Mouse (Mus musculus): ENCODE data around the gene Rin3. TPM values are rescaled to one million over a fixed set of nuclear protein-coding genes. Genes with fewer than 3 reads are reported as not detected.
A peak's percentile ranks its signal among the peaks of the same experiment; 100 is the strongest.

The Rin3 gene
- polyA plus RNA-seq, 1 experiment from 2014 or later: 7.1 TPM

DNA sequence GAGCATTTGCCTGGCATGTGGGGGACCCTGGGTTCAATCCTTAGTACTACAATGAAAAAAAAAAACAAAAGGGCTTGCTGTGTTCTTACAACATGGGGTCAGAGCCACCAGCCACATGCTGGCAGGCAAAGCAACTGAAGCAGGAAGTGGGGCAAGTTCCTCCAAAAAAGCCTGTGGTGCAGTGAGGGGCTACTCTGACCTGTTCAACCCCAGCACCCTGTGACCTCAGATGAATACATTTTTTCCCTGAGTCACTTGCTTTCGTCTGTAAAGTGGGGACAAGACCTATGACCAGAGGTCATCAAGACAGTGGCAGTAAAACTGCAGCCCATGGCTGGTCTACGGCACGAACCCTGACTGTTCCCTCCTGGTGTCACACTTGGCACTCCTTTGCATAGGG, 84.2 kb downstream of the Rin3 start:
- ATAC-seq (ENCODE audit: low FRiP score, low read depth): no peak
- WGBS: 78% methylated on average over 3 of the region's 3 CpGs

DNA sequence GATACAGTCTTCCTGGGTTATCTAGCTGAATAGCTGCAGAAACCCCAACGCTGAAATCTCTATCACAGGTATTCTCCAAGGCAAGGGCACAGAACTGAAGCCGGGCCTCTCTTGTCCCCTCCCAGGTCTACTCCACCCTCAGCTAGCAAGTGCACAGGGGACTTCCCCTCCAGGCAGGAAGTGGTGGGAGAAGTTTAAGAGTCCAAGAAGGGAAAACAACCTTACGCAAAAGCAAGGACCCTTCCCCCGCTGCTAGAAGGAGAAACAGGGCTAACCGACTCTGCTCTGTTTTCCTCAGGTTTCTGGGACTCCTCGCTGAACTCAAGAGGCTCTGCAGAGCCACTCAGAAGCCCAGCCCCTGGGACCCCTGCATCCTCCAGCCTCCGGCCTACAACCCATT, 85.2 kb downstream of the Rin3 start:
- H3K4me1 ChIP-seq: peaks cover 21% of the 10 kb centered on the region
- no peak overlapping the region for H3K4me3 ChIP-seq
- 74% methylated on average over 7 of the region's 7 CpGs for WGBS
- peaks cover 9% of the 10 kb centered on the region; the same call in 1 of the 2 replicates for H3K36me3 ChIP-seq
- H3K4me2 ChIP-seq (replicated peaks): no peak overlapping the region
- no peaks in the 10 kb centered on the region for H3K27me3 ChIP-seq
- no peaks in the 10 kb centered on the region for H3K9me3 ChIP-seq
- no peak for ATAC-seq (ENCODE audit: low FRiP score, low read depth)
- no peak overlapping the region for H3K27ac ChIP-seq
- H3K9ac ChIP-seq: no peak overlapping the region

More for the DNA sequence above, 84.2 kb downstream of the Rin3 start:
- Histone ChIP-seq H3K4me3 (no peak overlapping the region), H3K4me2 (replicated peaks) (no peak overlapping the region), H3K36me3 (peaks cover 9% of the 10 kb centered on the region), H3K27ac (no peak overlapping the region), H3K27me3 (no peaks in the 10 kb centered on the region), H3K9ac (no peak overlapping the region), H3K4me1 (peaks cover 21% of the 10 kb centered on the region), H3K9me3 (no peaks in the 10 kb centered on the region)

DNA sequence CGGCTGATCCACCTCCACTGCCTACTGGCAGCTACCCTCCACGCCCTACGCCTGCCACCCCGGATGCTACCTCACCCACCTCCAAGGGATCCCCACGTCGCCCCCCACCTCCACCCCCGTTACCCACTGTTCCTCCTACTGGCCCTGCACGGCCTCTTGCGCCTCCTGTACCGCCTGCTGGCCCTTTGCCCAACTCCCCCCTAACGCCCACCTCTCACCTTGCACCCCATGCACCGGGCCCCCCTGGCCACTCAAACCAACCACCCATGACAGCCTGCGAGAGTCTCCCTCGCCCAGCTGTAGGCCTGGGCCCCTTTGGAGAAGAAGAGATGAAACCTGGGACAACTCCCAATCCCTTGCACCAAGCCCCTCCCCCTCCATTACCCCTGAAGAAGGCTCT, 85.7 kb downstream of the Rin3 start:
- Histone ChIP-seq H3K4me2 (replicated peaks) (no peak overlapping the region), H3K9me3 (no peaks in the 10 kb centered on the region), H3K4me3 (no peak overlapping the region), H3K9ac (no peak overlapping the region), H3K27ac (no peak overlapping the region), H3K27me3 (no peaks in the 10 kb centered on the region), H3K4me1 (peaks cover 21% of the 10 kb centered on the region), H3K36me3 (peaks cover 9% of the 10 kb centered on the region; the same call in 1 of the 2 replicates)
- WGBS: 84% methylated on average over 14 of the region's 14 CpGs
- ATAC-seq (ENCODE audit: low FRiP score, low read depth): no peak

DNA sequence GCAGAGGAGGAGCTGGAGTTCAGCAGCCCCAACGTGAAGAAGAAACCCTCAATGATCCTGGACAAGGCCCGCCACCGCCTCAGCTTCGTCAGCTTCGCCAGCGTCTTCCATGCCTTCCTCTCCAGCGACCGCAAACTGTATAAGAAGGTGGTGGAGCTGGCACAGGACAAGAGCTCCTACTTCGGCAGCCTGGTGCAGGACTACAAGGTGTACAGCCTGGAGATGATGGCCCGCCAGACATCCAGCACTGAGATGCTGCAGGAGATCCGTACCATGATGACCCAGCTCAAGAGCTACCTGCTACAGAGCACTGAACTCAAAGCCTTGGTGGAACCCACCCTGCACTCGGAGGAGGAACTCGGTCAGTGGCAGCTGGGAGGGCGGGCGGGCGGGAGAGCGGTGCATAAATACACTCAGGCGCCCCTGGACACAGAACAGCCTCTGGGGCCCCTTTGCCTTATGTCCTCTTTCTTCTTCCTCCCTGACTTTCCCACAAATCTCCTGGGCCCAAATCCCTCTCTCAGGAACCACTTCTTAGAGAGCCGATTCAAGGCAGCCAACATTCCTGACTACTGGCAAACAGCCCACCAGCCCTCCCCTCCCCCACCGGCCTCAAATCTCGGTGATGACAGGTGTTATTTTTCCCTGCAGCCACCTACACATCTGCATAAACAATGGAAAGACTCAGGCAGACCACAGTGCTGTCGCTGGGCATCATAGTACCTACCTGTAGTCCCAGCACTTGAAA, 86.8 kb downstream of the Rin3 start:
- no peak for ATAC-seq (ENCODE audit: low FRiP score, low read depth)
- peaks cover 10% of the 10 kb centered on the region; the same call in 1 of the 2 replicates for H3K36me3 ChIP-seq
- H3K4me1 ChIP-seq: peaks cover 21% of the 10 kb centered on the region
- no peak overlapping the region for H3K4me2 ChIP-seq (replicated peaks)
- H3K27ac ChIP-seq: no peak overlapping the region
- no peaks in the 10 kb centered on the region for H3K27me3 ChIP-seq
- no peak overlapping the region for H3K9ac ChIP-seq
- no peaks in the 10 kb centered on the region for H3K9me3 ChIP-seq
- 74% methylated on average over 22 of the region's 22 CpGs for WGBS
- H3K4me3 ChIP-seq: no peak overlapping the region

DNA sequence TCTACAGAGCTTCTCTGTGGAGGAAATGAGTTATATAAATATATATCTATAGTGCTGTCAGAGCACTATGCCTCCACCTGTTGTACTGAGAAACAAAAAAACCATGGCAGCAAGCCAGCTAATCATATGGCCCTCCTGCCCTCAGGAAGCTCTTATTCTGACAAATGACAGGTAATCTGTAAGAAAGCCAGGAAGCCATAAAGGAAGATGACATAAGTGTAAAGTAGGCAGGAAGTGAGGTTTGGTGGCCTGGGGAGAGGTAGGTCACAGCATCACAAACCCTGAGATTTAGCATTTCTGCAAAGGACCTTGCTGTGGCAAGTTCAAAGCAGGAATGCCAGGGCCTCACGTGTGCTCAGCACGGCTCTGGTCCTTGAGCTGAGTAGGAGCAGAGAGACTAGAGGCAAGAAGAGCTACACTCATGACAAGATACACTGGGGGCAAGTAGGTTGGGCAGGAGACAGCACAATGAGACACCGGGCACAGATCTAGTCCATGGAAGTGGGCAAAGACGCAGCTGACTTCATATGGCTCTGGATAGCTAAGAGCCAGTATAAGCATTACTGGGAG, 88.2 kb downstream of the Rin3 start:
- no peak for ATAC-seq (ENCODE audit: low FRiP score, low read depth)

DNA sequence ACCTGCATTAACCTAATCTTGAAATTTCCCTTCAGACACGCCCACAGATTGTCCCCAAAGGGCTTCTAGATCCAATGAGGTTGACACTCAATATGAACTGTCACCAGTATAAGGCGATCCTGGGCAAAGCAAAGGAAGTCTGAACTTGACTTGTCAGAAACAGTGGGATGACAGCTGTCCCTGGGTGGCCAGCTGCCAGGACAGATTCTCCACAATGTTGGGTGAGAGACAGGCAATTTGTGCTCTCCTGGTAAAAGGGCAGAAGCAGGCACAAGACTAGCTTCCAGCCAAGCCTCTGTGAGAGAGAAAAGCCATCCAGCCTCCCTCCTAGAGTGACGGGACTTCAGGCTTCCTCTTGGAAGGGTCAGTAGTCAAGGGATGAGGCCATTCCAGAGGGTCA, 89.5 kb downstream of the Rin3 start:
- Histone ChIP-seq H3K36me3 (peaks cover 15% of the 10 kb centered on the region), H3K9ac (no peak overlapping the region), H3K4me1 (peaks cover 21% of the 10 kb centered on the region), H3K27me3 (no peaks in the 10 kb centered on the region), H3K4me2 (replicated peaks) (no peak overlapping the region), H3K4me3 (no peak overlapping the region), H3K27ac (no peak overlapping the region), H3K9me3 (no peaks in the 10 kb centered on the region)
- ATAC-seq (ENCODE audit: low FRiP score, low read depth): no peak
- 88% methylated on average over 3 of the region's 3 CpGs for WGBS

More for the DNA sequence above, 88.2 kb downstream of the Rin3 start:
- Histone ChIP-seq H3K27me3 (no peaks in the 10 kb centered on the region), H3K27ac (no peak overlapping the region), H3K4me2 (replicated peaks) (no peak overlapping the region), H3K9ac (no peak overlapping the region), H3K4me1 (peaks cover 21% of the 10 kb centered on the region), H3K4me3 (no peak overlapping the region), H3K36me3 (peaks cover 15% of the 10 kb centered on the region; the same call in 1 of the 2 replicates), H3K9me3 (no peaks in the 10 kb centered on the region)
- 87% methylated on average over 4 of the region's 4 CpGs for WGBS

DNA sequence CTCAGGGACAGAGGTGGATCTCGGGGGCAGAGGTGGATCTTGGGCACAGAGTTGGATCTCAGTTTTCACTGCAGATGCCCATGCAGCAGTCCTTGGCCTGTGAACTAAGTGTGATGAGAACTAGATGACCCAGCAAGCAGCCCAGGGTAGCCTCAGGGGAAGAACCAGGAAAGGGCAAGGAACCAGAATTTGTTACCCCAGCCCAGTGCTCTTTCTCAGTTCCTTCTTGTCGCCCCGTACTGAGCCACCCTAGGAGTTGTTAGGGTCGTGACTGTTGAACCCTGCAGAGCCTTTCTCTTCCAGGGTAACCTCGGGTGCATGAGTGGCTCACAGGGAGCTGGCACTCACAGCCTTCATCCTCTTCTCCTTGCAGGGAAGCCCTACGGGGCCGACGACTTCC, 99.3 kb downstream of the Rin3 start:
- ATAC-seq (ENCODE audit: low FRiP score, low read depth): no peak
- Histone ChIP-seq H3K4me3 (no peak overlapping the region), H3K4me2 (replicated peaks) (no peak overlapping the region), H3K27ac (no peak overlapping the region), H3K36me3 (peaks cover 16% of the 10 kb centered on the region; the same call in 1 of the 2 replicates), H3K9me3 (no peaks in the 10 kb centered on the region), H3K4me1 (no peaks in the 10 kb centered on the region), H3K27me3 (no peaks in the 10 kb centered on the region), H3K9ac (no peak overlapping the region)
- 79% methylated on average over 8 of the region's 8 CpGs for WGBS

DNA sequence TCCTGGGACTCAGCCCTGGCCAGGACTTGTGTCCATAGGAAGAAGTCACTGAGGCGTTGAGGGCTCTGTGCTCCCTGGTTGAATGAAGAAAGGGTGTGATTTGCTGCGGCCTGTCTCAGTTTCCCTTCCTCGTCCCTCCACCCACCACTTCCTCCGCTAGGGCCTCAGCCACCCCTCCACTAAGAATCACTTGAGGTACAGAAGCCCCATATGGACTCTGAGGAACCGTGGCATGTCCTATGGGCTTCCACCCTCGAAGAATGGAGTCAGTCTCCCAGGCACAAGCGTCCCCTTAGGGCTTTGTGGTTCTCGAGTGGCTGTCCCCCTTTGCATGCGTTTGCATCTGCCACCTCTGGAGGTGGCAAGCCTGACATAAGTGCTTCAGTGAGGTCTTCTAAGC, 100.4 kb downstream of the Rin3 start:
- ATAC-seq (ENCODE audit: low FRiP score, low read depth): no peak
- Histone ChIP-seq H3K9ac (no peak overlapping the region), H3K27ac (no peak overlapping the region), H3K4me1 (no peaks in the 10 kb centered on the region), H3K9me3 (no peaks in the 10 kb centered on the region), H3K4me2 (replicated peaks) (no peak overlapping the region), H3K27me3 (no peaks in the 10 kb centered on the region), H3K4me3 (no peak overlapping the region), H3K36me3 (peaks cover 16% of the 10 kb centered on the region; the same call in 1 of the 2 replicates)
- WGBS: 84% methylated on average over 9 of the region's 9 CpGs

DNA sequence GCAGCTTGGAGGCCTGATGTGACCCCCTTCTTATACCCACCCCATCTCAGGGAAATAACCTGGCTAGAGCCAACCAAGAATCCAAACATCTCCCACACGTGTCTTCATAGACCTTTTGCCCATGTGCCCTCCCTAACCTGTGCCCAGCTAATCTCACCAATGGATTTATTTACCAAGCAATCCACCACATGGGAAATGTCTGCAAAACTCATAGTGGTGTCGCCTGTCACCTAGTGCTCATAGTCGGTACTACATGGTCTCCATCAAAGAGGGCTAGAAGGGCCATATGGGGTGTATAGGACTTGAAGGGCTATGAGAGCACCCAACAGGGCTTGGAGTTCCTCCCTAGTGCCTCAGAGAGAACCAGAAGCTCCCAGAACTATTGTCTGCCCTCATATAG, 102.0 kb downstream of the Rin3 start:
- Histone ChIP-seq H3K4me3 (no peak overlapping the region), H3K27me3 (peaks cover 10% of the 10 kb centered on the region), H3K4me2 (replicated peaks) (no peak overlapping the region), H3K36me3 (peaks cover 12% of the 10 kb centered on the region; the same call in 1 of the 2 replicates), H3K9me3 (no peaks in the 10 kb centered on the region), H3K4me1 (no peaks in the 10 kb centered on the region), H3K9ac (no peak overlapping the region), H3K27ac (no peak overlapping the region)
- ATAC-seq (ENCODE audit: low FRiP score, low read depth): no peak
- 20% methylated on average over 3 of the region's 3 CpGs for WGBS

DNA sequence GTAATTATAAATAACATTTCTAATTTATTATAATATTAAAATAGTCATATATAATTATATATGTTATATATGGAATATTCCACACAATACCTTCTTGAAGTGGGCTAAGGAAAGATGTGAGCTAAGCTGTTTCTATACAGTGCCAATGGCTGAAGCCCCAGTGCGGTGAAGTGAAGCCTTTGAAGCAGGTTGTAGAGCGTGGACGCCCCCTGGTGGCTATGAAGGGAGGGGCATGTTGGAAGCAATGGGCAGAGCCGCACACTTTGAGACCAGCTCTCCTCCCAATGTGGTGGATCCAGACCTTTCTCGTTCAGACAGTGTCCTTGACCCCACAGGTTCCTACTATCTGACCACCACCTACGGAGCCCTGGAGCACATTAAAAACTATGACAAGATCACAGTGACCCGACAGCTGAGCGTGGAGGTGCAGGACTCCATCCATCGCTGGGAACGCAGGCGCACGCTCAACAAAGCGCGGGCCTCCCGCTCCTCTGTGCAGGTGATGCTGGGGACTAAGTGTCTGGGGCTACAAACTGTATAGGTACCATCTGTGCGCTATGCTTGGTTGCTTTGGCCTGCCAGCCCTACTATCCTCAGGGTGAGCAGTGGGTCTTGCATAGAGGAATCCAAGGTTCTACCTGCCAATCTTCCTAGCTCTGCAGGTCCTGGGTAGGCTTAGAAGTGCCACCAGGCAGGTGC, 104.5 kb downstream of the Rin3 start:
- H3K4me2 ChIP-seq (replicated peaks): no peak overlapping the region
- WGBS: 49% methylated on average over 16 of the region's 16 CpGs
- no peak overlapping the region for H3K4me3 ChIP-seq
- peaks cover 10% of the 10 kb centered on the region for H3K27me3 ChIP-seq
- peak; percentile 68 for ATAC-seq (ENCODE audit: low FRiP score, low read depth)
- H3K4me1 ChIP-seq: no peaks in the 10 kb centered on the region
- H3K36me3 ChIP-seq: peaks cover 16% of the 10 kb centered on the region; the same call in 1 of the 2 replicates
- H3K27ac ChIP-seq: no peak overlapping the region
- H3K9me3 ChIP-seq: no peaks in the 10 kb centered on the region
- H3K9ac ChIP-seq: no peak overlapping the region

DNA sequence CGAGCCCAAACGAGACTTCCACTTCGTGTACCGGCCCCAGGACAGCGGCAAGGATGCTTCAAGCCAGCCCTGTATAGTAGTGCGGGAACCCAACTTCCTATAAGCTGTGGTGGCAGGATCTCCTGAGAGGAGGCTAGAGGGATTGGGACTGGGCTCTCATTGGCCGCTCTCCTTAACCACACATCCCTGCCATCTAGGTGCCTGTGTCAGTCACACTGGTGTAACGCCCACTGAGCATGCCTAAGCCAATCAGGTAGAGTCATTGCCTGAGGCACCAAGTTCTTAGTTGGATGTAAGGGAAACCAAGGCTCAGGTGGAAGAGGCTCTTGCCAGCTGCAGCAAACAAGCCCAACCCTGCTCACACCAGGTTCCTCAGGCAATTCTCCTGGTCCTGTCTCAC, 107.2 kb downstream of the Rin3 start:
- Histone ChIP-seq H3K9ac (no peak overlapping the region), H3K4me1 (no peaks in the 10 kb centered on the region), H3K27me3 (peaks cover 10% of the 10 kb centered on the region), H3K9me3 (no peaks in the 10 kb centered on the region), H3K4me3 (no peak overlapping the region), H3K4me2 (replicated peaks) (peak overlapping the region; percentile 34; the same call in 1 of the 2 replicates), H3K36me3 (peaks cover 27% of the 10 kb centered on the region), H3K27ac (no peak overlapping the region)
- 26% methylated on average over 8 of the region's 8 CpGs for WGBS
- ATAC-seq (ENCODE audit: low FRiP score, low read depth): no peak

DNA sequence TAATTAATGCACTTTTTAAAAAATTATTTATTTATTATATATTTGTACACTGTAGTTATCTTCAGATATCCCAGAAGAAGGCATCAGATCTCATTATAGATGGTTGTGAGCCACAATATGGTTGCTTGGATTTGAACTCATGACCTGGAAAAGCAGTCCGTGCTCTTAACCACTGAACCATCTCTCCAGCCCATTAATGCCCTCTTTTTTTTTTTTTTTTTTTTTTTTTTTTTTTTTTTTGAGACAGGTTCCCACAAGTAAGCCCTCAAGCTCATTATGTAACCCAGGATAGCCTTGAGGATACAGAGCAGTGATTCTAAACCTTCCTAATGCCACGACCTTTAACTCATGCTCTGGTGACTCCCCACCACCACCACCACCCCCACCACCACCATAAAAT, 108.3 kb downstream of the Rin3 start:
- Histone ChIP-seq H3K4me2 (replicated peaks) (no peak overlapping the region), H3K4me1 (no peaks in the 10 kb centered on the region), H3K36me3 (peaks cover 36% of the 10 kb centered on the region), H3K27ac (no peak overlapping the region), H3K27me3 (peaks cover 10% of the 10 kb centered on the region), H3K4me3 (no peak overlapping the region), H3K9ac (no peak overlapping the region), H3K9me3 (no peaks in the 10 kb centered on the region)
- 84% methylated on average over 2 of the region's 2 CpGs for WGBS
- ATAC-seq (ENCODE audit: low FRiP score, low read depth): no peak

Measured in limb, embryonic 13.5 days (tissue).